Mouse (Mus musculus): ENCODE measurements around the gene A130010J15Rik. TPM values are rescaled to one million over a fixed set of nuclear protein-coding genes. Genes with fewer than 3 reads are reported as not detected.

The A130010J15Rik gene
- polyA plus RNA-seq, 1 experiment from 2014 or later = 11.1 TPM

GRCm38 (mm10) chr1:193203821-193204220, 36.0 kb downstream of the A130010J15Rik start:
- WGBS = 50% methylated on average over 2 of the region's 2 CpGs
- Histone ChIP-seq H3K9ac (no peak overlapping the region), H3K4me2 (no peak overlapping the region), H3K36me3 (no peaks in the 10 kb centered on the region), H3K27ac (replicated peaks) (no peak overlapping the region), H3K27me3 (replicated peaks) (no peaks in the 10 kb centered on the region), H3K9me3 (no peaks in the 10 kb centered on the region), H3K4me1 (0 out of 2 replicates have a peak, but pooled peaks cover 2% of the 10 kb centered on the region), H3K4me3 (no peak overlapping the region)
- no peak for ATAC-seq (ENCODE audit: extremely low read depth, insufficient number of reproducible peaks, low FRiP score, low TSS enrichment)

- H3K9me3 ChIP-seq = no peaks in the 10 kb centered on the region
- 82% methylated on average over 2 of the region's 2 CpGs for WGBS
- H3K36me3 ChIP-seq = no peaks in the 10 kb centered on the region
- H3K9ac ChIP-seq = no peak overlapping the region
- no peaks in the 10 kb centered on the region for H3K27me3 ChIP-seq (replicated peaks)
- no peak overlapping the region for H3K27ac ChIP-seq (replicated peaks)
- 0 out of 2 replicates have a peak, but pooled peaks cover 2% of the 10 kb centered on the region for H3K4me1 ChIP-seq
- H3K4me3 ChIP-seq = no peak overlapping the region
- H3K4me2 ChIP-seq = no peak overlapping the region
- no peak for ATAC-seq (ENCODE audit: extremely low read depth, insufficient number of reproducible peaks, low FRiP score, low TSS enrichment)
Observed at GRCm38 (mm10) chr1:193205431-193205830, 37.6 kb downstream of the A130010J15Rik start.

GRCm38 (mm10) chr1:193207503-193207902, 39.7 kb downstream of the A130010J15Rik start, which contains the start of gene Lamb3:
TSS of gene Lamb3 (plus strand) at chr1:193207699.
- Histone ChIP-seq H3K27ac (replicated peaks) (no peak within 1 kb of the TSS), H3K4me2 (no peak within 1 kb of the TSS), H3K9ac (no peak within 1 kb of the TSS), H3K4me1 (0 out of 2 replicates have a peak, but pooled peaks cover 2% of the 10 kb centered on the region), H3K9me3 (no peaks in the 10 kb centered on the region), H3K27me3 (replicated peaks) (no peaks in the 10 kb centered on the region), H3K36me3 (no peaks in the 10 kb centered on the region), H3K4me3 (no peak within 1 kb of the TSS)
- 72% methylated on average over 3 of the region's 3 CpGs for WGBS
- no peak for ATAC-seq (ENCODE audit: extremely low read depth, insufficient number of reproducible peaks, low FRiP score, low TSS enrichment)

GRCm38 (mm10) chr1:193208178-193208577, 40.3 kb downstream of the A130010J15Rik start:
- H3K4me1 ChIP-seq = 0 out of 2 replicates have a peak, but pooled peaks cover 2% of the 10 kb centered on the region
- ATAC-seq (ENCODE audit: extremely low read depth, insufficient number of reproducible peaks, low FRiP score, low TSS enrichment) = no peak
- no peaks in the 10 kb centered on the region for H3K36me3 ChIP-seq
- H3K4me2 ChIP-seq = no peak overlapping the region
- no peak overlapping the region for H3K9ac ChIP-seq
- H3K27ac ChIP-seq (replicated peaks) = no peak overlapping the region
- no peaks in the 10 kb centered on the region for H3K27me3 ChIP-seq (replicated peaks)
- no peak overlapping the region for H3K4me3 ChIP-seq
- WGBS = 26% methylated on average over 2 of the region's 2 CpGs
- H3K9me3 ChIP-seq = no peaks in the 10 kb centered on the region

- Histone ChIP-seq H3K27me3 (replicated peaks) (no peaks in the 10 kb centered on the region), H3K4me2 (no peak overlapping the region), H3K4me3 (no peak overlapping the region), H3K4me1 (no peaks in the 10 kb centered on the region), H3K27ac (replicated peaks) (no peak overlapping the region), H3K9me3 (no peaks in the 10 kb centered on the region), H3K9ac (no peak overlapping the region), H3K36me3 (no peaks in the 10 kb centered on the region)
- 60% methylated on average over 5 of the region's 5 CpGs for WGBS
- ATAC-seq (ENCODE audit: extremely low read depth, insufficient number of reproducible peaks, low FRiP score, low TSS enrichment) = no peak
Observed at GRCm38 (mm10) chr1:193211371-193211770, 43.5 kb downstream of the A130010J15Rik start.

GRCm38 (mm10) chr1:193214053-193214452, 46.2 kb downstream of the A130010J15Rik start:
- Histone ChIP-seq H3K9me3 (no peaks in the 10 kb centered on the region), H3K4me2 (no peak overlapping the region), H3K9ac (no peak overlapping the region), H3K4me1 (no peaks in the 10 kb centered on the region), H3K27ac (replicated peaks) (no peak overlapping the region), H3K4me3 (no peak overlapping the region), H3K27me3 (replicated peaks) (no peaks in the 10 kb centered on the region), H3K36me3 (no peaks in the 10 kb centered on the region)
- WGBS = 53% methylated on average over 5 of the region's 5 CpGs
- ATAC-seq (ENCODE audit: extremely low read depth, insufficient number of reproducible peaks, low FRiP score, low TSS enrichment) = no peak

- ATAC-seq (ENCODE audit: extremely low read depth, insufficient number of reproducible peaks, low FRiP score, low TSS enrichment) = no peak
- WGBS = 57% methylated on average over 3 of the region's 3 CpGs
- Histone ChIP-seq H3K27ac (replicated peaks) (no peak overlapping the region), H3K4me2 (no peak overlapping the region), H3K4me1 (no peaks in the 10 kb centered on the region), H3K9me3 (no peaks in the 10 kb centered on the region), H3K27me3 (replicated peaks) (no peaks in the 10 kb centered on the region), H3K36me3 (no peaks in the 10 kb centered on the region), H3K4me3 (no peak overlapping the region), H3K9ac (no peak overlapping the region)
Observed at GRCm38 (mm10) chr1:193216000-193216399, 48.2 kb downstream of the A130010J15Rik start.

- Histone ChIP-seq H3K9me3 (no peaks in the 10 kb centered on the region), H3K27me3 (replicated peaks) (no peaks in the 10 kb centered on the region), H3K36me3 (no peaks in the 10 kb centered on the region), H3K27ac (replicated peaks) (no peak overlapping the region), H3K4me3 (no peak overlapping the region), H3K9ac (no peak overlapping the region), H3K4me2 (no peak overlapping the region), H3K4me1 (no peaks in the 10 kb centered on the region)
- no peak for ATAC-seq (ENCODE audit: extremely low read depth, insufficient number of reproducible peaks, low FRiP score, low TSS enrichment)
- 49% methylated on average over 5 of the region's 5 CpGs for WGBS
Observed at GRCm38 (mm10) chr1:193220408-193220807, 52.6 kb downstream of the A130010J15Rik start.

- ATAC-seq (ENCODE audit: extremely low read depth, insufficient number of reproducible peaks, low FRiP score, low TSS enrichment) = no peak
- Histone ChIP-seq H3K27me3 (replicated peaks) (no peaks in the 10 kb centered on the region), H3K36me3 (no peaks in the 10 kb centered on the region), H3K9ac (no peak overlapping the region), H3K4me1 (peaks cover 15% of the 10 kb centered on the region), H3K9me3 (no peaks in the 10 kb centered on the region), H3K4me3 (no peak overlapping the region), H3K4me2 (no peak overlapping the region), H3K27ac (replicated peaks) (no peak overlapping the region)
- WGBS = 57% methylated on average over 3 of the region's 3 CpGs
Observed at GRCm38 (mm10) chr1:193225531-193225930, 57.7 kb downstream of the A130010J15Rik start.

- H3K27ac ChIP-seq (replicated peaks) = no peak overlapping the region
- peaks cover 20% of the 10 kb centered on the region for H3K4me1 ChIP-seq
- no peaks in the 10 kb centered on the region for H3K36me3 ChIP-seq
- no peaks in the 10 kb centered on the region for H3K27me3 ChIP-seq (replicated peaks)
- WGBS = 86% methylated on average over 4 of the region's 4 CpGs
- H3K4me2 ChIP-seq = no peak overlapping the region
- ATAC-seq (ENCODE audit: extremely low read depth, insufficient number of reproducible peaks, low FRiP score, low TSS enrichment) = no peak
- H3K9ac ChIP-seq = no peak overlapping the region
- no peaks in the 10 kb centered on the region for H3K9me3 ChIP-seq
- no peak overlapping the region for H3K4me3 ChIP-seq
Observed at GRCm38 (mm10) chr1:193226114-193226513, 58.3 kb downstream of the A130010J15Rik start.

- H3K9me3 ChIP-seq = no peaks in the 10 kb centered on the region
- H3K27ac ChIP-seq (replicated peaks) = no peak overlapping the region
- H3K27me3 ChIP-seq (replicated peaks) = no peaks in the 10 kb centered on the region
- no peak overlapping the region for H3K9ac ChIP-seq
- no peaks in the 10 kb centered on the region for H3K36me3 ChIP-seq
- 37% methylated on average over 7 of the region's 7 CpGs for WGBS
- H3K4me3 ChIP-seq = no peak overlapping the region
- no peak overlapping the region for H3K4me2 ChIP-seq
- H3K4me1 ChIP-seq = peaks cover 23% of the 10 kb centered on the region
- no peak for ATAC-seq (ENCODE audit: extremely low read depth, insufficient number of reproducible peaks, low FRiP score, low TSS enrichment)
Observed at GRCm38 (mm10) chr1:193226724-193227522, 59.1 kb downstream of the A130010J15Rik start.
